Mouse (Mus musculus): ENCODE measurements around the gene Prox1.

Gene Prox1

GRCm38 (mm10) chr1:190142584-190142983 lies 27.9 kb downstream of the Prox1 start:
- Histone ChIP-seq H3K36me3 (ENCODE audit: control insufficient read depth, insufficient read depth, low read length, poor library complexity, severe bottlenecking) (no peaks in the 10 kb centered on the region), H3K27me3 (ENCODE audit: control insufficient read depth, insufficient read depth, low read length, poor library complexity, severe bottlenecking) (no peaks in the 10 kb centered on the region)
- no peak for DNase-seq (ENCODE audit: low read depth, low spot score)

- Histone ChIP-seq H3K27me3 (ENCODE audit: control insufficient read depth, insufficient read depth, low read length, poor library complexity, severe bottlenecking) (no peaks in the 10 kb centered on the region), H3K36me3 (ENCODE audit: control insufficient read depth, insufficient read depth, low read length, poor library complexity, severe bottlenecking) (no peaks in the 10 kb centered on the region)
- DNase-seq (ENCODE audit: low read depth, low spot score): no peak
These were observed 30.0 kb downstream of the Prox1 start for GRCm38 (mm10) chr1:190140519-190140918.

DNA sequence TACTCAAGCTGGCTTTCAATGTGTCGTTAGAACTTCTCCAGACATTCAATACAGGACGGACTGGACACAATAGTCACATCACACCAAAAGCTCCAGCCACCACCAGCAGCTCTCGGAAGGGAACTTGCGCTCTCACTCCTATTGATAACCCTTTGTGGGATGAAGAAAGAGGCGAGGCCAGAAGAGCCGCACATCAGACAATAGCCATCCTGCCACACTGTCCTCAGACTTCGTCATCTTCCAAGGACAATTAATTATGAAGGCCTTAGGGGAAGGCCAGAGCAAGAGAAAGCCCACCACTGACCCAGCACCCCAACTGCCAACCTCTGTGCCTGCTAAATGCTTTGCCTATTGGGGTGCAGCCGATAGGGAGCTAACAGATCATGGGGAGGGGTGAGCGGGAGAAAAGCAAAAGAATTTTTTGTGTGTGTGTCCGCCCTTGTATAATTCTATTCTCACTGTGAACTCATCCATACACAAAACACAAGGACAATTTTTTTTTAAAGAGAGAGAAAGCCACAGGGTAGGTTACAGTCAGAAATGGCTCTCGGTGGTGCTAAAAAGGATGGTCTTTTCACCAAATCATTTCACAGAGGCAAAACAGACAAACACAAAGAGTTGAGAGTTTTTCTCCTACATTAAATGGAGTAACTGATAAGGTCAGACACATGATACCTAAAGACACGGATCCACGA lies 30.7 kb downstream of the Prox1 start:
- DNase-seq (ENCODE audit: low read depth, low spot score): no peak
- Histone ChIP-seq H3K36me3 (ENCODE audit: control insufficient read depth, insufficient read depth, low read length, poor library complexity, severe bottlenecking) (no peaks in the 10 kb centered on the region), H3K27me3 (ENCODE audit: control insufficient read depth, insufficient read depth, low read length, poor library complexity, severe bottlenecking) (no peaks in the 10 kb centered on the region)

- no peaks in the 10 kb centered on the region for H3K36me3 ChIP-seq (ENCODE audit: control insufficient read depth, insufficient read depth, low read length, poor library complexity, severe bottlenecking)
- no peak for DNase-seq (ENCODE audit: low read depth, low spot score)
- no peaks in the 10 kb centered on the region for H3K27me3 ChIP-seq (ENCODE audit: control insufficient read depth, insufficient read depth, low read length, poor library complexity, severe bottlenecking)
These were observed 32.6 kb downstream of the Prox1 start for GRCm38 (mm10) chr1:190137943-190138342.

DNA sequence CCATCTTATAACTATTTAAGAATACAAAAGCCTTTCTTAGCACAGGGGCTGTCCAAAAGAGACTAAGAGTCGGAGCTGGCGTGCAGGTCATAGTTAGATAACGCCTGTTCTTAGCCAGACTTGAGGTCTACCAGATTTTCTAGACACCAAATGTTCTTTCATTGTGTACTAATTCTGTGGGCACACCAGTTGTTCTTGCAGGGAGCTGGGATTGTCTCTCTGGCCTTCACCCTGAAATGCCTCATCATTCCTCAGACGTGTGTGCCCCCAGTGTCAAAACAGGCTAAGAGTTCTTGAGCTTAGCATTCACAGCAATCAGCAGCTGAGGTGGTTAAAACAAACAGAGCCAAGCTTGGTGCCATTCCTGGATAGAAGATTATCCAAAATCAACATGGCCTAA lies 37.6 kb downstream of the Prox1 start:
- no peak for DNase-seq (ENCODE audit: low read depth, low spot score)
- H3K36me3 ChIP-seq (ENCODE audit: control insufficient read depth, insufficient read depth, low read length, poor library complexity, severe bottlenecking): no peaks in the 10 kb centered on the region

GRCm38 (mm10) chr1:190130888-190131287 lies 39.6 kb downstream of the Prox1 start:
- H3K27me3 ChIP-seq (ENCODE audit: control insufficient read depth, insufficient read depth, low read length, poor library complexity, severe bottlenecking): no peaks in the 10 kb centered on the region
- H3K36me3 ChIP-seq (ENCODE audit: control insufficient read depth, insufficient read depth, low read length, poor library complexity, severe bottlenecking): no peaks in the 10 kb centered on the region
- DNase-seq (ENCODE audit: low read depth, low spot score): no peak

More for the DNA sequence above, 37.6 kb downstream of the Prox1 start:
- no peaks in the 10 kb centered on the region for H3K27me3 ChIP-seq (ENCODE audit: control insufficient read depth, insufficient read depth, low read length, poor library complexity, severe bottlenecking)

DNA sequence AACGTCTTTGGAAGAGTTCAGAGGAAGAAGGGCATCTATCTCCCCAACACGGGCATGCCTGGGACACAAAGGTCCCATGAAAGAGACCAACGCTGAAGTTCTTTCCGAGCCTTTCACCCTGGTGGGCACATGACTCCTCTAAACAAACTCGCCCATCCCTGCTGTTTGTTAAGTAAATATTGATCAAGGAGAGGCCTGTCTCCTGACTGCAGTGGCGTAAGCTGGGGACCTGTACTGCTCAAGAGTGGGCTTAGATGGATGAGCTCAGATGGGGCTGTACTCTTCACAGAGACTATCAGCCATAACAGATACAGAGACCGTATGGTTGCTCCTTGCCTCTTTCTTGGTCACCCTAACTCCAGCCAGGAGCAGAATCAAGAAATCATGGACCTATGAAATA lies 41.0 kb downstream of the Prox1 start:
- Histone ChIP-seq H3K36me3 (ENCODE audit: control insufficient read depth, insufficient read depth, low read length, poor library complexity, severe bottlenecking) (no peaks in the 10 kb centered on the region), H3K27me3 (ENCODE audit: control insufficient read depth, insufficient read depth, low read length, poor library complexity, severe bottlenecking) (no peaks in the 10 kb centered on the region; the same call in 1 of the 2 replicates)
- no peak for DNase-seq (ENCODE audit: low read depth, low spot score)

DNA sequence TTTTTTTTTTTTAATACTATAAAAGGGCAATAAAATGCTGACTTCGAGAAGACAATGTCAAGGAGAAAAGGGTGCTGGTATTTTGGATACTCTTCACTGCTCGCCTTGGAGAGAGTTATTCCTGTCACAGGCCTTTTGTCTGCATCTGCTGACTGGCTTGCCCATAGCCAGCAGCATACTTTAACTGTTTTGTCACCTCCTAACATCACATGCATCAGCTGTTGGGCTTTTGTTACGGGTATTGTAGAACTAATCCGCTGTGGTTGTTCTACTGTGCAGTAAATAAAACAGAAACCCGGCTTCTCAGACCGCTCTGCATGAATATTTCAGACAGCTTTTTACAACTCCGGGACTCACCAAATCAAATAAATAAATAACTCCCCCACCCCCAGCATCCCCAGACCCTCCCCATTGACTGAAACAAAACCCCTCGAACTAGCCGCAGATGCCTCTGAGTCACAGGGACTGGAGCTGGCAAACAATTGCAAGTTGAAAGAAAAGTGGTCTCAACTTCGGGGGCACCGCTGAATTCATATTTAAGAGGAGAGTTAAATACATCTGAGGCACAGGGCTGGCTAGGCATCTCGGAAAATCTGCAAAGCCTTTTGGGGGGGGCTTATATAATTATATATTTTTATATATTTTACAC lies 41.7 kb downstream of the Prox1 start:
- Histone ChIP-seq H3K27me3 (ENCODE audit: control insufficient read depth, insufficient read depth, low read length, poor library complexity, severe bottlenecking) (no peaks in the 10 kb centered on the region; the same call in 1 of the 2 replicates), H3K36me3 (ENCODE audit: control insufficient read depth, insufficient read depth, low read length, poor library complexity, severe bottlenecking) (no peaks in the 10 kb centered on the region)
- DNase-seq (ENCODE audit: low read depth, low spot score): no peak

DNA sequence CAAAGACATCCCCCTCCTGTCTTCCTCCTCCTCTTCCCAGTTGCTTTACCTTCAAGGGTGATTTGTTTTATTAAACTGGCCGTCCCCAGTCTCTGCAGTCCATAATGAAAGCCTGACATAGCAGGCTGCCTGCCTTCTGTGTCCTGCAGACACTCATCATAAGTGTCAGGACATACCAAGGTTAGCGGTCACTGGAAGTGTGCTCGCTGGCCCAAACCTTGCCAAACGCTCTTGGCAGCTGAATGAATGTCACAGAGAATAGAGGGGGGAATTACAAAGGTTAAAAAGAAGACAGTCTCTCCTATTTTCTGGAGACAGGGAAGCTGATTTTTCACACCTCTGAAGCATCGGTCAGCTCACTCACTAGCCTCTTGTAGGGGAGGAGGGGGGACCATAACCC lies 42.6 kb downstream of the Prox1 start:
- H3K27me3 ChIP-seq (ENCODE audit: control insufficient read depth, insufficient read depth, low read length, poor library complexity, severe bottlenecking): no peaks in the 10 kb centered on the region; the same call in 1 of the 2 replicates
- no peaks in the 10 kb centered on the region for H3K36me3 ChIP-seq (ENCODE audit: control insufficient read depth, insufficient read depth, low read length, poor library complexity, severe bottlenecking)
- DNase-seq (ENCODE audit: low read depth, low spot score): no peak

DNA sequence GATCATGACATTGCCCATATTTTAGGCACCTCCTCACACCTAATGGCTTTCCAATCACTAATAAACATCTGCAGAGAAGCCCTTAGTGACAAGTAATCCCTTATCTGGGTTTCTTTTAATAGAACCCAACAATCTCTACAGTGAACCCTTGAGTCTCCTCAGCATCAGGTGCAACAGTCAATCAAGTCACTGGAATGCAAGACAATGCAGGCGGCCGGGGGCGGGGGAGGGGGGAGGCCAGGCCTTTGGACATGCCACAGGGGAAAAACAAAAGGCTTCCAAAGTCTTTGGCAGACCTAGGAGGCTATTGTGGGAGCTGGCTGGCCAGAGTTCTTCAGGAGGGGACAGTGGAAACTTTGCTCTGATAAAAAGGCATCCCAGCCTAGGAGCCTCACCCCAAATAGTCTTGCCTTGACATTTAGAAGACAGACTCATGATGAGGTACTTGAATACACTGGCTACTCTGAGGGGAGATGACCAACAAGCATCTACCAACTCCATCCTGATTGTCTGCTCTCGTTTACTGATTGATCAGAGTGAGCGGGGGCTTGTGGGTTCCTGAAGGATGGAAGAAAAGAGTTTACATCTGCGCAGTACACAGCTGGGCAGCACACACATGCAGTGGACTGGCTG lies 43.2 kb downstream of the Prox1 start:
- H3K27me3 ChIP-seq (ENCODE audit: control insufficient read depth, insufficient read depth, low read length, poor library complexity, severe bottlenecking): no peaks in the 10 kb centered on the region; the same call in 1 of the 2 replicates
- H3K36me3 ChIP-seq (ENCODE audit: control insufficient read depth, insufficient read depth, low read length, poor library complexity, severe bottlenecking): no peaks in the 10 kb centered on the region
- DNase-seq (ENCODE audit: low read depth, low spot score): no peak

DNA sequence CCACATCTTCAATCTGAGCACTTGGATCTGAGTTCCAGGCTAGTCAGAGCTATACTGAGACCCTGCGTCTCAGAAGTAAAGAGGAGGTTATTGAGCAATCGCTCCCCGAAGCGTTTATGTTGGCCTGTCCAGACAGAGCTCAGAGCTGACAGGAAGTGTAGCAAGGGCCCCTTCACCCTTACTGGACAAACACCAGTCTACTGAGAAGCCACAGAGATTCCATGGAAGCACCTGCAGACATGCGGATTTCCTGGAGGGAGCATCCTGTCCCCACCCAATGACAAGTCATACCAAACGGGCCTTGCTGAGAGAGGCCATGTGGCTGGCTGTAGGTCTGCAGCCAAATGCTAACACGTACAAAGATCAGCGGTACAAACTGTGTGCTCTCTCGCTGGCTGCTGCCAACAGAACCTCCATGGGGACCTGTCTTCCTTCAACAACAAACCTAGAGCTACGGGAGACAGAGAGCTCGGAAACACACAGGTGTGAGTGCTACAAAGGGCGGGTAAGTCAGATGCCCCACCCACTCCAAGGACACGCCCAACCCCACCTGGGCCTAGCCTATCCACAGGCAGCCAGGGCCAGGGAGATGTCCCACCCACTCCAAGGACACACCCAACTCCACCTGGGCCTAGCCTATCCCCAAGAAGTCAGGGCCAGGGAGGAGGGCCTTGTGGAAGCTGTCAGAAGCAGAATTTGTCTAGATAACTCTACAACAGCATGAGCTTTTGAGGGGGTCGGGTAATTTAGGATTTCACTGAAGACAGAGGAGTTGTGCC lies 45.4 kb downstream of the Prox1 start:
- H3K36me3 ChIP-seq (ENCODE audit: control insufficient read depth, insufficient read depth, low read length, poor library complexity, severe bottlenecking): no peaks in the 10 kb centered on the region
- DNase-seq (ENCODE audit: low read depth, low spot score): no peak
- no peaks in the 10 kb centered on the region; the same call in 1 of the 2 replicates for H3K27me3 ChIP-seq (ENCODE audit: control insufficient read depth, insufficient read depth, low read length, poor library complexity, severe bottlenecking)

DNA sequence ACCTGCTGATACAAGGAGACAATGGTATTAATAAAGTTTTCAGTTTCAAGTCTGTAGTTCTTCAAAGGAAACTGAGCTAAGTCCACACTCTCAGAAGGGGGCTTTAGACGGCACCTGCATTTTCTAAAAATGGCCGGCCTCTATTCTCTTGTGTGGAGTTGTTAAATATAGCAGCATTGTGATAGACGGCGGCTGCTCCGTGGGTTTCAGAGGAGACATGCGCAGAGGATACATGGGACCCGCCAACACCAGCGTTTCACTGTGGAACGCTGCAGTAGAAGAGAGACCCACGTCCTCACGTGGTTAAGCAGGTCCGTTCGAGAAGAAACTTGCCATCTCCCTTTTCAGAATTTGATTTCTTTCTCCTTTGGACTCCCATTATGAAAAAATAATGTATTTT lies 47.1 kb downstream of the Prox1 start:
- H3K36me3 ChIP-seq (ENCODE audit: control insufficient read depth, insufficient read depth, low read length, poor library complexity, severe bottlenecking): no peaks in the 10 kb centered on the region
- no peaks in the 10 kb centered on the region; the same call in 1 of the 2 replicates for H3K27me3 ChIP-seq (ENCODE audit: control insufficient read depth, insufficient read depth, low read length, poor library complexity, severe bottlenecking)
- no peak for DNase-seq (ENCODE audit: low read depth, low spot score)

GRCm38 (mm10) chr1:190115985-190116384 lies 54.5 kb downstream of the Prox1 start:
- DNase-seq (ENCODE audit: low read depth, low spot score): no peak
- Histone ChIP-seq H3K36me3 (ENCODE audit: control insufficient read depth, insufficient read depth, low read length, poor library complexity, severe bottlenecking) (no peaks in the 10 kb centered on the region), H3K27me3 (ENCODE audit: control insufficient read depth, insufficient read depth, low read length, poor library complexity, severe bottlenecking) (no peaks in the 10 kb centered on the region)

GRCm38 (mm10) chr1:190111741-190112140 lies 58.8 kb downstream of the Prox1 start:
- Histone ChIP-seq H3K27me3 (ENCODE audit: control insufficient read depth, insufficient read depth, low read length, poor library complexity, severe bottlenecking) (no peaks in the 10 kb centered on the region), H3K36me3 (ENCODE audit: control insufficient read depth, insufficient read depth, low read length, poor library complexity, severe bottlenecking) (no peaks in the 10 kb centered on the region)
- DNase-seq (ENCODE audit: low read depth, low spot score): no peak

DNA sequence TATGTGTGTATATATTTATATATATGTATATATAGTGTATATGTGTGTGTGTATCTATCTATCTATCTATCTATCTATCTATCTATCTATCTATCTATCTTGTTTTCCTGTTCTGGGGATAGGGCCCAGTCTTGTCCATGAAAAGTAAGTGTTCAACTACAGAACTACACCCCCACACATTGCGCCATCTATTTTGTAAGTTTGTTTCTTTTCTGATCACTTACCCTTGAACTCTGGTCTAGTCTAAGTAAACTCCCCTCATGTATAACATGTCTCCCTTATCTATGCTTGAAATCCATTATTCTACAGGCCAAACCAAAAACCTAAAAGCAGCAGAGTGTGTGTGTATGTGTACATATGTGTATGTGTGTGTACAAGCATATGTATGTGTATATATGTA lies 62.9 kb downstream of the Prox1 start:
- Histone ChIP-seq H3K36me3 (ENCODE audit: control insufficient read depth, insufficient read depth, low read length, poor library complexity, severe bottlenecking) (no peaks in the 10 kb centered on the region), H3K27me3 (ENCODE audit: control insufficient read depth, insufficient read depth, low read length, poor library complexity, severe bottlenecking) (no peaks in the 10 kb centered on the region)
- no peak for DNase-seq (ENCODE audit: low read depth, low spot score)
